Mouse (Mus musculus): ENCODE measurements around the gene Hoxc8.

Hoxc8 gene

GRCm38 (mm10) chr15:102990461-102991397 is at the start of gene Hoxc8:
Gene Hoxc8, plus strand, starts transcription at chr15:102990607.
- DNase-seq = no peak

GRCm38 (mm10) chr15:102942739-102943467 is 47.5 kb upstream of the Hoxc8 start:
- DNase-seq = no peak

- DNase-seq = no peak
Observed at GRCm38 (mm10) chr15:102943468-102943813, 47.0 kb upstream of the Hoxc8 start.

- DNase-seq = no peak
Observed at GRCm38 (mm10) chr15:102945185-102946077, 45.0 kb upstream of the Hoxc8 start.

GRCm38 (mm10) chr15:102947276-102947675 is 43.1 kb upstream of the Hoxc8 start:
- no peak for DNase-seq

- DNase-seq = no peak
Observed at GRCm38 (mm10) chr15:102948842-102949241, 41.6 kb upstream of the Hoxc8 start.

- DNase-seq = no peak
Observed at GRCm38 (mm10) chr15:102949696-102950095, 40.7 kb upstream of the Hoxc8 start.

GRCm38 (mm10) chr15:102950877-102951276 is 39.5 kb upstream of the Hoxc8 start:
- DNase-seq = no peak

GRCm38 (mm10) chr15:102953561-102953960 is 36.8 kb upstream of the Hoxc8 start:
- DNase-seq = no peak

GRCm38 (mm10) chr15:102954192-102955006 is 36.0 kb upstream of the Hoxc8 start, which contains the start of gene Hoxc11:
Gene Hoxc11, plus strand, starts transcription at chr15:102954427.
- no peak for DNase-seq

- DNase-seq = no peak
Observed at GRCm38 (mm10) chr15:102955007-102955382, 35.4 kb upstream of the Hoxc8 start.

GRCm38 (mm10) chr15:102955833-102956640 is 34.4 kb upstream of the Hoxc8 start:
- DNase-seq = no peak

- DNase-seq = no peak
Observed at GRCm38 (mm10) chr15:102956906-102957305, 33.5 kb upstream of the Hoxc8 start.

GRCm38 (mm10) chr15:102959663-102960191 is 30.7 kb upstream of the Hoxc8 start:
- DNase-seq = no peak

- no peak for DNase-seq
Observed at GRCm38 (mm10) chr15:102961728-102962127, 28.7 kb upstream of the Hoxc8 start.

- no peak for DNase-seq
Observed at GRCm38 (mm10) chr15:102962492-102962891, 27.9 kb upstream of the Hoxc8 start.

- DNase-seq = no peak
Observed at GRCm38 (mm10) chr15:102963259-102963658, 27.1 kb upstream of the Hoxc8 start.

- DNase-seq = no peak
Observed at GRCm38 (mm10) chr15:102963671-102964640, 26.5 kb upstream of the Hoxc8 start.

Measured in thymus, adult 18-20 months (tissue).